Comparison of ENCODE assay signal across 8 mouse cellular contexts in genomic region chr2:132240457-132240856, GRCm38 (mm10). TPM values are rescaled to one million over a fixed set of nuclear protein-coding genes. Genes with fewer than 3 reads are reported as not detected.
DNase-seq lines count a peak whose midpoint lies in the region; ATAC-seq and TF ChIP-seq lines count a peak whose summit lies in the region.
"Not testable (repeated sequence)": the region's sequence is repeated elsewhere in the genome, so short reads cannot be mapped to it uniquely, and the experiment has no call there.

No protein-coding gene starts in this region.

- TF ChIP-seq CTCF in kidney, postnatal 0 days (IDR thresholded peaks at IDR 0.05; ENCODE audit: low read depth) = peak; percentile 73
- TF ChIP-seq CTCF in small intestine, adult 2 months (IDR thresholded peaks at IDR 0.05; ENCODE audit: extremely low read depth, insufficient read length, insufficient replicate concordance, low read depth, low read length) = peak; percentile 49; the same call in 1 of the 2 replicates

- H3K4me1 ChIP-seq in kidney, postnatal 0 days (replicated peaks; ENCODE audit: insufficient read depth, low read length); limb, embryonic 14.5 days (ENCODE audit: control insufficient read depth, insufficient read depth, low read length); midbrain, embryonic 11.5 days (ENCODE audit: control insufficient read depth, insufficient read depth, low read length): not testable (repeated sequence)
- peaks cover 22% of the 10 kb centered on the region; the same call in 1 of the 2 replicates for H3K4me1 ChIP-seq in small intestine, adult 2 months (ENCODE audit: control insufficient read depth, insufficient read depth, insufficient read length, low read length)

- not testable (repeated sequence) for H3K36me3 ChIP-seq in kidney, postnatal 0 days (ENCODE audit: insufficient read depth, low read length); midbrain, embryonic 11.5 days (ENCODE audit: control insufficient read depth, insufficient read depth, low read length)
- peaks cover 19% of the 10 kb centered on the region for H3K36me3 ChIP-seq in limb, embryonic 14.5 days (ENCODE audit: control insufficient read depth, insufficient read depth, low read length)
- H3K36me3 ChIP-seq in small intestine, adult 2 months (ENCODE audit: control insufficient read depth, insufficient read depth, low read length) = peaks cover 20% of the 10 kb centered on the region

- 26% methylated on average over 6 of the region's 10 CpGs for WGBS in kidney, postnatal 0 days
- 8% methylated on average over 4 of the region's 10 CpGs for WGBS in limb, embryonic 14.5 days
- WGBS in midbrain, embryonic 11.5 days = 47% methylated on average over 8 of the region's 10 CpGs
- WGBS in small intestine, adult 2 months = 17% methylated on average over 10 of the region's 10 CpGs

- not testable (repeated sequence) for H3K4me2 ChIP-seq in kidney, postnatal 0 days (ENCODE audit: low read length); limb, embryonic 14.5 days (replicated peaks; ENCODE audit: low read depth, low read length, severe bottlenecking); midbrain, embryonic 11.5 days

- TF ChIP-seq POLR2A in limb, embryonic 14.5 days (IDR thresholded peaks at IDR 0.05; ENCODE audit: borderline replicate concordance, extremely low read depth, insufficient read depth, insufficient read length); small intestine, adult 2 months (IDR thresholded peaks at IDR 0.05; ENCODE audit: low read depth, low read length): not testable (repeated sequence)

- not testable (repeated sequence) for H3K27ac ChIP-seq in kidney, postnatal 0 days; limb, embryonic 14.5 days (replicated peaks; ENCODE audit: low read depth, low read length); midbrain, embryonic 11.5 days (ENCODE audit: low read depth, low read length); small intestine, adult 2 months (ENCODE audit: insufficient read depth, low read depth, low read length)

- not testable (repeated sequence) for H3K9ac ChIP-seq in kidney, postnatal 0 days (ENCODE audit: low read depth, low read length); limb, embryonic 14.5 days (ENCODE audit: low read depth, low read length, severe bottlenecking); midbrain, embryonic 11.5 days (ENCODE audit: low read length)

- not testable (repeated sequence) for ATAC-seq in kidney, postnatal 0 days (replicated peaks; ENCODE audit: low FRiP score, low read depth); limb, embryonic 14.5 days (ENCODE audit: low FRiP score, low read depth); midbrain, embryonic 11.5 days (ENCODE audit: low FRiP score)

- not testable (repeated sequence) for H3K9me3 ChIP-seq in kidney, postnatal 0 days (replicated peaks; ENCODE audit: low read length); limb, embryonic 14.5 days (ENCODE audit: control insufficient read depth, low read length); midbrain, embryonic 11.5 days (ENCODE audit: control insufficient read depth, low read length)

- H3K4me3 ChIP-seq in kidney, postnatal 0 days (replicated peaks; ENCODE audit: low read depth, low read length); limb, embryonic 14.5 days (replicated peaks; ENCODE audit: low read length); midbrain, embryonic 11.5 days (ENCODE audit: low read depth, low read length); small intestine, adult 2 months (ENCODE audit: low read depth, low read length): not testable (repeated sequence)

- DNase-seq in CD4-positive, CD25-positive, alpha-beta regulatory T cell, adult 2 months (ENCODE audit: low read depth, low spot score) = peak; percentile 59
- peak; percentile 69 to 83 for DNase-seq in adrenal gland, postnatal 36 days
- DNase-seq in embryo, embryonic 11 days = peak; percentile 69
- DNase-seq in gastrocnemius, postnatal 25 days = peak; percentile 15
- DNase-seq in kidney, postnatal 0 days (ENCODE audit: low spot score) = peak; percentile 75
- DNase-seq in limb, embryonic 14.5 days (ENCODE audit: low spot score) = peak; percentile 55
- DNase-seq in midbrain, embryonic 11.5 days (ENCODE audit: low spot score, missing footprints) = peak; percentile 90

- not testable (repeated sequence) for H3K27me3 ChIP-seq in kidney, postnatal 0 days (ENCODE audit: insufficient read depth, low read length); limb, embryonic 14.5 days (ENCODE audit: control insufficient read depth, insufficient read depth, low read length); midbrain, embryonic 11.5 days (ENCODE audit: control insufficient read depth, insufficient read depth, low read length); small intestine, adult 2 months (ENCODE audit: control insufficient read depth, insufficient read depth, low read length)

RNA-seq across cellular contexts. Expression of gene Tmem230, which starts 7.2 kb away (rescaled TPM):
- 10 to 100 TPM; 42.7 to 48.1 TPM for total RNA-seq in adrenal gland, postnatal 36 days (2021)
- 10 to 100 TPM; 21.1 to 22.5 TPM for total RNA-seq in gastrocnemius, postnatal 25 days (2021)
- polyA plus RNA-seq in kidney, postnatal 0 days (2015; fragmentation: Nextera tagmentation; extraction: Ambion mirVana) = 46.5 and 49.7 TPM in 2 replicates
- polyA plus RNA-seq in limb, embryonic 14.5 days (2012; rRNA removed) = 69.4 and 72.1 TPM in 2 replicates
- polyA plus RNA-seq in limb, embryonic 14.5 days (2014; fragmentation: Nextera tagmentation; extraction: Ambion mirVana) = 47.2 and 55.6 TPM in 2 replicates
- polyA plus RNA-seq in midbrain, embryonic 11.5 days (2014; fragmentation: Nextera tagmentation; extraction: Ambion mirVana) = 54.2 and 57.1 TPM in 2 replicates
- 112 and 227 TPM in 2 replicates for polyA plus RNA-seq in small intestine, adult 2 months (2012; rRNA removed)

RNA-seq across cellular contexts. Expression of gene Pcna, which starts 12.7 kb away (rescaled TPM):
- total RNA-seq in adrenal gland, postnatal 36 days (2021) = 100 to 1,000 TPM in 1 of 2 experiments, 10 to 100 TPM in 1; 96.5 to 111 TPM
- 10 to 100 TPM; 18.4 to 22.9 TPM for total RNA-seq in gastrocnemius, postnatal 25 days (2021)
- 166 and 187 TPM in 2 replicates for polyA plus RNA-seq in kidney, postnatal 0 days (2015; fragmentation: Nextera tagmentation; extraction: Ambion mirVana)
- 284 and 315 TPM in 2 replicates for polyA plus RNA-seq in limb, embryonic 14.5 days (2012; rRNA removed)
- 229 and 234 TPM in 2 replicates for polyA plus RNA-seq in limb, embryonic 14.5 days (2014; fragmentation: Nextera tagmentation; extraction: Ambion mirVana)
- 405 and 408 TPM in 2 replicates for polyA plus RNA-seq in midbrain, embryonic 11.5 days (2014; fragmentation: Nextera tagmentation; extraction: Ambion mirVana)
- 32.6 and 54.9 TPM in 2 replicates for polyA plus RNA-seq in small intestine, adult 2 months (2012; rRNA removed)

RNA-seq across cellular contexts. Expression of gene Cds2, which starts 22.5 kb away (rescaled TPM):
- 10 to 100 TPM; 71.2 to 73.3 TPM for total RNA-seq in adrenal gland, postnatal 36 days (2021)
- total RNA-seq in gastrocnemius, postnatal 25 days (2021) = 10 to 100 TPM; 12.5 to 16.8 TPM
- 19.5 and 24.0 TPM in 2 replicates for polyA plus RNA-seq in kidney, postnatal 0 days (2015; fragmentation: Nextera tagmentation; extraction: Ambion mirVana)
- polyA plus RNA-seq in limb, embryonic 14.5 days (2012; rRNA removed) = 21.2 and 26.1 TPM in 2 replicates
- polyA plus RNA-seq in limb, embryonic 14.5 days (2014; fragmentation: Nextera tagmentation; extraction: Ambion mirVana) = 17.1 and 25.1 TPM in 2 replicates
- polyA plus RNA-seq in midbrain, embryonic 11.5 days (2014; fragmentation: Nextera tagmentation; extraction: Ambion mirVana) = 25.6 and 30.7 TPM in 2 replicates
- polyA plus RNA-seq in small intestine, adult 2 months (2012; rRNA removed) = 9.6 and 21.2 TPM in 2 replicates

Comparison
In these comparisons a context has a peak if more than half of its experiments do, and no peak if none do; other contexts are left out.
1. DNase-seq: peak in every context shown above with its lines; median percentile 90 in midbrain, embryonic 11.5 days; 76 in adrenal gland, postnatal 36 days; 75 in kidney, postnatal 0 days; 69 in embryo, embryonic 11 days; 59 in CD4-positive, CD25-positive, alpha-beta regulatory T cell, adult 2 months; 55 in limb, embryonic 14.5 days; 15 in gastrocnemius, postnatal 25 days.